Mouse (Mus musculus) bone marrow macrophage, adult 2 months (primary cell): Measurements from ENCODE around the gene Ptgfrn.

ENCODE experiments used
- CTCF ChIP-seq: IDR thresholded peaks from 2 replicates; pipeline ENCODE4 v1.5.1; 2012; ENCODE audit warnings: low read depth, mild to moderate bottlenecking, low read length, moderate library complexity
- POLR2A ChIP-seq: IDR thresholded peaks from 2 replicates; pipeline ENCODE4 v1.6.1; 2012; ENCODE audit warnings: mild to moderate bottlenecking, low read depth, low read length, borderline replicate concordance

DNA sequence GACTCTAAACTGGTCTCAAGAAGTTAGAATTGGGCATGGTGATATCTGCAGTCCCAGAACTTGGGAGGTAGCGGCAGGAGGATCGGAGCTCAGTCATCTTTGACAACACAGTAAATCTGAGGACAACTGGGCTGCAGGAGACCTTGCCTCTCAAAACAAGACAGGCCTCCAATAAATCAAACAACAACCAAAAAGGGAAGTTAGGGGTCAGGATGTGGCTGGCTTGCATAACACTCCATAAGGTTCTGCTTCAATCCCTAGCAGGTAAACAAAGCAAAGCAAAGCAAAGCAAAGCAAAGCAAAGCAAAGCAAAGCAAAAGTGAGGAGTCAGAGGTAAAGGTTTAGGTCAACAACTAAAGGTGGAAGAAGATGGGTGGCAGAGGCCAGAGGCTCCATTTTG, 51.9 kb downstream of the Ptgfrn start:
- TF ChIP-seq CTCF, result no peak
- TF ChIP-seq POLR2A, result no peak
